Mouse (Mus musculus): Measurements from ENCODE around the gene Gfap.

DNA sequence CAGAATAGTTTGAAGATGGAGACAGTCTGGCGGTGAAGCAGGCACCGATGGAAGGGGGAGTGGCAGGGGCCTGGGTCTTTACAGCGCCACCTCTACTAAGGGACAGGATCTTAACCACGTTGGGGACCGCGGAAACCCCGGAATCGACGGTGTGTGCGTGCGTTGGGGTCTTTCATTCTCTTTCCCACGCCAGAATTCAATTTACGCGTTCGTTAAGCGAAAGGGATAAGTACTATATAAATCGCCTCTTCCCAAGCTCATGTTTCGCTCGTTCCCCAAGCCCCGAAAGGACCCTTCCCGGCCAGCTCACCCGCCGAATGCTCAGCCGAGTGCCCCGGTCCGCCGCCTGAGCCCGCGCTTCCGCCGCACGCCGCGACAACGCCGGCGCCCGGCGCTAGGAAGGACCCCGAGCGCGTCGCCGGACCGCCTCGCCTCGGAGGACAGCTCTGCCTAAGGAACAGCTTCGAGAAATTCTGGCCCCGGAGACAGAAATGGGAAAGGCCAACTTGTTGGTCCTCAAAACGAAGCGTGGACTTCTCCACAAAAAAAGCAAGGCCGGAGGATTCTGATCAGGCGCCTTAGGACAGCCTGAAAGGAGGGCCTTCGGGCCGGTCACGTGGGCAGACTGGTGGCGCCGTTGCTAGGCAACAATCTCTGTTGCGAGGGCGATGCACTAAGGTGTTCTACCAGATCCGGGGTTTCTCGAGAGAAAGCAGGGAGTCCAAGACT, 20.0 kb downstream of the Gfap start, which contains the start of the genes Eftud2 and Ccdc103:
- TF ChIP-seq CTCF (IDR thresholded peaks at IDR 0.05; ENCODE audit: borderline replicate concordance, insufficient read depth, low read depth, low read length) (no peak), POLR2A (IDR thresholded peaks at IDR 0.05; ENCODE audit: borderline replicate concordance, insufficient read depth, low read length) (peak; percentile 72)

Measured in cerebellum, adult 2 months (tissue).